Mouse (Mus musculus) CH12.LX (cell line): Measurements from ENCODE around the gene Cpa2. TPM values are rescaled to one million over a fixed set of nuclear protein-coding genes. Genes with fewer than 3 reads are reported as not detected.

Experiments used
- DNase-seq: peaks from one replicate; pipeline ENCODE4 v3.0.0-alpha.2; 2013; ENCODE audit errors: extremely low read depth
- H3K27ac ChIP-seq: 2 replicates; pipeline ENCODE4 v1.5.1; 2012; ENCODE audit warnings: low read depth, mild to moderate bottlenecking, control low read depth, moderate library complexity; ENCODE audit not compliant: insufficient read depth
- H3K27me3 ChIP-seq: replicated peaks from 2 replicates; pipeline ENCODE3; 2012; ENCODE audit warnings: inconsistent platforms
- H3K36me3 ChIP-seq, 2 experiments: replicated peaks in 1 of 2; 2 replicates each; pipeline versions ENCODE3 to v1.6.1; 2012; ENCODE audit warnings: inconsistent platforms in 1 of 2, low read length in 1 of 2, mild to moderate bottlenecking in 1 of 2, mixed read lengths in 1 of 2, moderate library complexity in 1 of 2; ENCODE audit not compliant: control insufficient read depth in 1 of 2, insufficient read depth in 1 of 2
- H3K4me1 ChIP-seq, 2 experiments: 2 replicates each; pipeline ENCODE4 v1.6.1; 2012; ENCODE audit warnings: inconsistent platforms in 1 of 2, moderate library complexity in 1 of 2; ENCODE audit not compliant: insufficient read depth in 2 of 2, control insufficient read depth in 1 of 2
- H3K4me2 ChIP-seq: 2 replicates; pipeline ENCODE4 v1.6.1; 2012; ENCODE audit warnings: low read depth, mild to moderate bottlenecking, control low read depth; ENCODE audit not compliant: poor library complexity, insufficient read depth, severe bottlenecking
- H3K4me3 ChIP-seq, 3 experiments: fragments of 150-350 bp in 1 of 3; sonication (generic) in 1 of 3; replicated peaks in 1 of 3; 2 replicates each; pipeline versions ENCODE3 to v1.5.1; 2011 to 2012; ENCODE audit warnings: low read depth in 2 of 3, low read length in 2 of 3, mild to moderate bottlenecking in 2 of 3, moderate library complexity in 2 of 3, control low read depth in 1 of 3, improper control_type of control experiment in 1 of 3, inconsistent platforms in 1 of 3, mixed read lengths in 1 of 3; ENCODE audit not compliant: poor library complexity in 1 of 3
- H3K79me2 ChIP-seq: replicated peaks from 2 replicates; pipeline ENCODE4 v1.6.1; 2012; ENCODE audit warnings: mild to moderate bottlenecking, moderate library complexity; ENCODE audit not compliant: control insufficient read depth, poor library complexity, insufficient read depth, severe bottlenecking; ENCODE audit errors: extremely low read depth
- H3K9ac ChIP-seq: 2 replicates; pipeline ENCODE4 v1.6.1; 2012; ENCODE audit warnings: low read depth, mild to moderate bottlenecking, control low read depth, moderate library complexity; ENCODE audit not compliant: insufficient read depth
- H3K9me3 ChIP-seq: replicated peaks from 2 replicates; pipeline ENCODE3; 2012; ENCODE audit warnings: low read length, inconsistent platforms, mixed read lengths
- BHLHE40 ChIP-seq: IDR thresholded peaks from 2 replicates; pipeline ENCODE4 v1.6.1; 2011; ENCODE audit warnings: mild to moderate bottlenecking, low read depth, low read length, improper control_type of control experiment
- CHD1 ChIP-seq: IDR thresholded peaks from 2 replicates; pipeline ENCODE4 v1.6.1; 2012; ENCODE audit warnings: low read depth, low read length, improper control_type of control experiment, inconsistent platforms
- CHD2 ChIP-seq: IDR thresholded peaks from 2 replicates; pipeline ENCODE4 v1.6.1; 2011; ENCODE audit warnings: low read length, improper control_type of control experiment
- E2F4 ChIP-seq: IDR thresholded peaks from 2 replicates; pipeline ENCODE4 v1.6.1; 2011; ENCODE audit warnings: low read depth, low read length, improper control_type of control experiment; ENCODE audit not compliant: insufficient replicate concordance
- ELF1 ChIP-seq: IDR thresholded peaks from 2 replicates; pipeline ENCODE4 v1.6.1; 2014; ENCODE audit warnings: low read depth, mild to moderate bottlenecking, inconsistent platforms, low read length, improper control_type of control experiment
- ETS1 ChIP-seq: conservative IDR thresholded peaks from 2 replicates; pipeline ENCODE4 v1.6.1; 2012; ENCODE audit warnings: low read depth, mild to moderate bottlenecking, inconsistent platforms, low read length, improper control_type of control experiment, moderate library complexity
- HCFC1 ChIP-seq: IDR thresholded peaks from 2 replicates; pipeline ENCODE4 v1.6.1; 2012; ENCODE audit warnings: low read depth, mild to moderate bottlenecking, inconsistent platforms, low read length, improper control_type of control experiment
- IRF4 ChIP-seq: IDR thresholded peaks from 2 replicates; pipeline ENCODE4 v1.6.1; 2014; ENCODE audit warnings: low read depth, mild to moderate bottlenecking, inconsistent platforms, low read length, improper control_type of control experiment
- JUN ChIP-seq: IDR thresholded peaks from 2 replicates; pipeline ENCODE4 v1.6.1; 2011; ENCODE audit warnings: low read depth, mild to moderate bottlenecking, low read length, improper control_type of control experiment, moderate library complexity; ENCODE audit not compliant: insufficient read depth
- JUND ChIP-seq: conservative IDR thresholded peaks from 2 replicates; pipeline ENCODE4 v1.6.1; 2011; ENCODE audit warnings: low read depth, low read length, improper control_type of control experiment
- KAT2A ChIP-seq: IDR thresholded peaks from 2 replicates; pipeline ENCODE4 v1.6.1; 2012; ENCODE audit warnings: low read length, improper control_type of control experiment, inconsistent platforms; ENCODE audit not compliant: insufficient replicate concordance
- MAFK ChIP-seq: IDR thresholded peaks from 2 replicates; pipeline ENCODE4 v1.6.1; 2011; ENCODE audit warnings: low read length, improper control_type of control experiment; ENCODE audit not compliant: insufficient replicate concordance
- MAX ChIP-seq: IDR thresholded peaks from 2 replicates; pipeline ENCODE4 v1.6.1; 2011; ENCODE audit warnings: low read length, improper control_type of control experiment
- MAZ ChIP-seq: IDR thresholded peaks from 2 replicates; pipeline ENCODE4 v1.6.1; 2012; ENCODE audit warnings: low read depth, mild to moderate bottlenecking, inconsistent platforms, low read length, improper control_type of control experiment, moderate library complexity
- MEF2A ChIP-seq: IDR thresholded peaks from 2 replicates; pipeline ENCODE4 v1.6.1; 2014; ENCODE audit warnings: low read depth, mild to moderate bottlenecking, inconsistent platforms, low read length, improper control_type of control experiment, borderline replicate concordance
- MXI1 ChIP-seq: IDR thresholded peaks from 2 replicates; pipeline ENCODE4 v1.6.1; 2011; ENCODE audit warnings: mild to moderate bottlenecking, low read depth, low read length, improper control_type of control experiment
- MYC ChIP-seq: IDR thresholded peaks from 2 replicates; pipeline ENCODE4 v1.6.1; 2011; ENCODE audit warnings: low read depth, mild to moderate bottlenecking, improper control_type of control experiment, low read length
- NELFE ChIP-seq: IDR thresholded peaks from 2 replicates; pipeline ENCODE4 v1.6.1; 2011; ENCODE audit warnings: low read depth, low read length, improper control_type of control experiment
- NRF1 ChIP-seq: IDR thresholded peaks from 2 replicates; pipeline ENCODE4 v1.6.1; 2014; ENCODE audit warnings: low read depth, mild to moderate bottlenecking, inconsistent platforms, low read length, improper control_type of control experiment, moderate library complexity
- POLR2A ChIP-seq: IDR thresholded peaks from 2 replicates; pipeline ENCODE4 v1.6.1; 2011; ENCODE audit warnings: low read depth, mild to moderate bottlenecking, improper control_type of control experiment, low read length
- POLR2AphosphoS2 ChIP-seq: IDR thresholded peaks from 2 replicates; pipeline ENCODE4 v1.6.1; 2011; ENCODE audit warnings: low read depth, low read length, improper control_type of control experiment
- RCOR1 ChIP-seq: conservative IDR thresholded peaks from 2 replicates; pipeline ENCODE4 v1.6.1; 2012; ENCODE audit warnings: low read depth, mild to moderate bottlenecking, inconsistent platforms, low read length, improper control_type of control experiment
- SIN3A ChIP-seq: IDR thresholded peaks from 2 replicates; pipeline ENCODE4 v1.6.1; 2012; ENCODE audit warnings: low read length, improper control_type of control experiment, inconsistent platforms
- TBP ChIP-seq: conservative IDR thresholded peaks from 2 replicates; pipeline ENCODE4 v1.6.1; 2011; ENCODE audit warnings: low read depth, low read length, improper control_type of control experiment
- TCF12 ChIP-seq: IDR thresholded peaks from 2 replicates; pipeline ENCODE4 v1.6.1; 2014; ENCODE audit warnings: low read depth, mild to moderate bottlenecking, inconsistent platforms, low read length, improper control_type of control experiment
- USF2 ChIP-seq: conservative IDR thresholded peaks from 2 replicates; pipeline ENCODE4 v1.6.1; 2011; ENCODE audit warnings: low read depth, low read length, improper control_type of control experiment
- ZMIZ1 ChIP-seq: IDR thresholded peaks from 2 replicates; pipeline ENCODE4 v1.6.1; 2012; ENCODE audit warnings: low read depth, mild to moderate bottlenecking, inconsistent platforms, low read length, improper control_type of control experiment
- ZNF384 ChIP-seq: IDR thresholded peaks from 2 replicates; pipeline ENCODE4 v1.6.1; 2012; ENCODE audit warnings: low read depth, low read length, improper control_type of control experiment, inconsistent platforms
- dilution Hi-C: fragments of 300-500 bp; cut with MboI; formaldehyde crosslinking; loops from 2 replicates; pipeline ENCODE4 v1.14.3; 2020; ENCODE audit warnings: low sequenced_read_pairs; ENCODE audit not compliant: extremely low pct_unique_long_range_greater_than_20kb, extremely low pct_ligation_motif_present
- in situ Hi-C: fragments of 300-500 bp; cut with MboI; formaldehyde crosslinking; loops from 3 replicates; pipeline ENCODE4 v1.14.3; 2019; ENCODE audit warnings: low sequenced_read_pairs, low pct_ligation_motif_present, low pct_unique_long_range_greater_than_20kb, mixed read lengths
- polyA plus RNA-seq: library from polyadenylated mRNA; unstranded; fragments of >175 nt; gene quantifications from 2 replicates; pipeline ENCODE4 v1.2.1, GENCODE M21; 2012; ENCODE audit warnings: low read depth; ENCODE audit not compliant: insufficient read length
- total RNA-seq, 2 experiments: library from RNA; depleted of rRNA; stranded (reverse); fragments of 300-350 nt in 1 of 2; fragments of >200 nt in 1 of 2; gene quantifications; 2 replicates each; pipeline ENCODE4 v1.2.3; 2012 to 2014

Cpa2 gene
- total and polyA plus RNA-seq, 3 experiments: not detected

- in situ Hi-C loops: no loop called here
- Histone ChIP-seq H3K27me3 (no peaks in the 10 kb centered on the region), H3K4me1 (peaks cover 0 to 36% of the 10 kb centered on the region in 2 experiments; a peak in 3 of 4 replicates), H3K9ac (peak overlapping the region; percentile 99), H3K36me3 (peaks cover 19 to 32% of the 10 kb centered on the region in 2 experiments), H3K9me3 (no peaks in the 10 kb centered on the region), H3K4me3 (peak overlapping the region; percentile 71 to 89 (median 89)), H3K27ac (peak overlapping the region; percentile 62; the same call in 1 of the 2 replicates), H3K79me2 (peaks cover 11% of the 10 kb centered on the region)
- dilution Hi-C loops: no loop called here
- no peak for DNase-seq
- TF ChIP-seq CHD1 (peak; percentile 75; the same call in 1 of the 2 replicates), JUND (0 out of 2 replicates have a peak, but pooled peaks have one; percentile 27), SIN3A (0 out of 2 replicates have a peak, but pooled peaks have one; percentile 59), IRF4 (no peak), USF2 (no peak)
- TF ChIP-seq, all 38 proteins: peak for 3
- H3K4me2 ChIP-seq: peak overlapping the region; percentile 72; the same call in 1 of the 2 replicates
Observed at GRCm38 (mm10) chr6:30508824-30509223, 32.6 kb upstream of the Cpa2 start.

GRCm38 (mm10) chr6:30509265-30510239, 31.8 kb upstream of the Cpa2 start, which contains the start of the genes Tmem209 and Ssmem1:
Gene Tmem209, minus strand, starts transcription at chr6:30509783.
Gene Ssmem1, plus strand, starts transcription at chr6:30509849.
- dilution Hi-C loops (no loop called here), in situ Hi-C loops (no loop called here)
- Histone ChIP-seq H3K36me3 (peaks cover 14 to 26% of the 10 kb centered on the region in 2 experiments), H3K27ac (peak within 1 kb of the TSS; percentile 62), H3K4me3 (peak within 1 kb of the TSS; percentile 71 to 89 (median 89)), H3K9ac (peak within 1 kb of the TSS; percentile 99), H3K9me3 (no peaks in the 10 kb centered on the region), H3K4me2 (peak within 1 kb of the TSS; percentile 72; the same call in 1 of the 2 replicates), H3K79me2 (peaks cover 11% of the 10 kb centered on the region), H3K4me1 (peaks cover 0 to 32% of the 10 kb centered on the region in 2 experiments; a peak in 3 of 4 replicates), H3K27me3 (no peaks in the 10 kb centered on the region)
- peak; percentile 99 for DNase-seq
- TF ChIP-seq ELF1 (peak; percentile 98), JUN (no peak), NRF1 (peak; percentile 96), POLR2A (peak; percentile 99), ZNF384 (no peak), TBP (peak; percentile 90), MYC (peak; percentile 98), MEF2A (peak; percentile 29; the same call in 1 of the 2 replicates), CHD2 (peak; percentile 100), BHLHE40 (peak; percentile 83), IRF4 (peak; percentile 31; the same call in 1 of the 2 replicates), USF2 (no peak), NELFE (peak; percentile 99), TCF12 (peak; percentile 92), MAFK (peak; percentile 73; the same call in 1 of the 2 replicates), SIN3A (peak; percentile 88), KAT2A (peak; percentile 82), ETS1 (no peak; the same call in 1 of the 2 replicates), E2F4 (peak; percentile 91), CHD1 (no peak), MAZ (peak; percentile 81; the same call in 1 of the 2 replicates), RCOR1 (no peak), POLR2AphosphoS2 (peak; percentile 89), ZMIZ1 (peak; percentile 97), HCFC1 (peak; percentile 83), MXI1 (peak; percentile 95; the same call in 1 of the 2 replicates), MAX (peak; percentile 95)
